Mouse (Mus musculus) ES-E14 (cell line): ENCODE results near the gene Slc25a45.

Source experiments
- CHD2 ChIP-seq: IDR thresholded peaks from 2 replicates; pipeline ENCODE4 v1.6.1; 2014; ENCODE audit warnings: mild to moderate bottlenecking, low read depth, low read length, inconsistent platforms
- HCFC1 ChIP-seq: IDR thresholded peaks from 2 replicates; pipeline ENCODE4 v1.6.1; 2012; ENCODE audit warnings: low read length, inconsistent platforms, borderline replicate concordance; ENCODE audit not compliant: insufficient read depth
- ZNF384 ChIP-seq: IDR thresholded peaks from 2 replicates; pipeline ENCODE4 v1.6.1; 2012; ENCODE audit warnings: low read depth, low read length, inconsistent platforms

- TF ChIP-seq CHD2, result no peak
- TF ChIP-seq HCFC1, result no peak
- TF ChIP-seq ZNF384, result no peak
Observed at GRCm38 (mm10) chr19:5834260-5834925, 43.2 kb upstream of the Slc25a45 start.
